Mouse (Mus musculus): ENCODE measurements around the gene Sostdc1.

Sostdc1 gene

GRCm38 (mm10) chr12:36313916-36314315 is at the start of gene Sostdc1:
Gene Sostdc1 (plus strand): TSS chr12:36314139.
- no peak for DNase-seq (ENCODE audit: low spot score in 2 of 2)

GRCm38 (mm10) chr12:36267670-36268246 is 46.2 kb upstream of the Sostdc1 start:
- DNase-seq (ENCODE audit: low spot score in 2 of 2): no peak

- DNase-seq (ENCODE audit: low spot score in 2 of 2): no peak
These were observed 39.1 kb upstream of the Sostdc1 start for GRCm38 (mm10) chr12:36274823-36275222.

DNA sequence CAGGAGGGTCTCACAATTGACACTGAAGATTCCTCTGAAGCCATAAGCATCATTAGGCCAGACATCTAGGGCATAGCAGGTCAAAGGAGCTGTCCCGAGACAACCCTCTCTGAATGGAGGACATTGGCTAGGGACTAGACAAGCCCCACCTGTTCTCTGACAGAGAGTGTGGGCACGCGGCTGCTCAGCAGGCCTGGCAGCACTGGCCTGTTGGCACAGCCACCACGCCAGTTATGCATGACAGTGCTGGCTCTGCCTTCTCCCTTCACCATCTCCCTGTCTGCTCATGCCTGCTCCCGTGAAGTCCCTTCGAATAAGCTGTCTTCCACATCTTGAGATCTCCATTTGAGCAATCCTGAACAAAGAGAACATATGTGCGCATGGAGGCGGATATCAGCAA is 24.3 kb upstream of the Sostdc1 start:
- DNase-seq (ENCODE audit: low spot score in 2 of 2): no peak

GRCm38 (mm10) chr12:36290465-36290864 is 23.5 kb upstream of the Sostdc1 start:
- DNase-seq (ENCODE audit: low spot score in 2 of 2): no peak

DNA sequence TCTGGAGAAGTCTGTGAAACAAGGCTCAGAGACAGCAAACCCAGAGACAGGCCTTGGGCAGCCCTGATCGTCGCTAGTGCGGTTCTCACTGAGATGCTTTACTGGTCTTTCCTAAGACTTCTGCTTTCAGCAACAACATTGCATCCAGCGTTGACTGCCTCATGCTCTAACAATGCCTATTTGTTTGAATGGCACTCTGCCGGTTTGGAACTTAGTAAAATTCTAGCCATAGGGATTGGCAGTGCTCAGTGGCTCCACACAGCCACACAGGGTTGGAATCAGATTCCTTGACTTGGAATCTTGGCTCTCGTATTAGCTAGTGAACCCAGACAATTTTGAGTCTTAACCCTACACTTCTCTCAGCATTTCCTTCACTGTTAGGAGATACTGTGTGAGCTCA is 22.6 kb upstream of the Sostdc1 start:
- no peak for DNase-seq (ENCODE audit: low spot score in 2 of 2)

GRCm38 (mm10) chr12:36302326-36302725 is 11.6 kb upstream of the Sostdc1 start:
- no peak for DNase-seq (ENCODE audit: low spot score in 2 of 2)

- DNase-seq (ENCODE audit: low spot score in 2 of 2): no peak
These were observed 10.9 kb upstream of the Sostdc1 start for GRCm38 (mm10) chr12:36302905-36303642.

DNA sequence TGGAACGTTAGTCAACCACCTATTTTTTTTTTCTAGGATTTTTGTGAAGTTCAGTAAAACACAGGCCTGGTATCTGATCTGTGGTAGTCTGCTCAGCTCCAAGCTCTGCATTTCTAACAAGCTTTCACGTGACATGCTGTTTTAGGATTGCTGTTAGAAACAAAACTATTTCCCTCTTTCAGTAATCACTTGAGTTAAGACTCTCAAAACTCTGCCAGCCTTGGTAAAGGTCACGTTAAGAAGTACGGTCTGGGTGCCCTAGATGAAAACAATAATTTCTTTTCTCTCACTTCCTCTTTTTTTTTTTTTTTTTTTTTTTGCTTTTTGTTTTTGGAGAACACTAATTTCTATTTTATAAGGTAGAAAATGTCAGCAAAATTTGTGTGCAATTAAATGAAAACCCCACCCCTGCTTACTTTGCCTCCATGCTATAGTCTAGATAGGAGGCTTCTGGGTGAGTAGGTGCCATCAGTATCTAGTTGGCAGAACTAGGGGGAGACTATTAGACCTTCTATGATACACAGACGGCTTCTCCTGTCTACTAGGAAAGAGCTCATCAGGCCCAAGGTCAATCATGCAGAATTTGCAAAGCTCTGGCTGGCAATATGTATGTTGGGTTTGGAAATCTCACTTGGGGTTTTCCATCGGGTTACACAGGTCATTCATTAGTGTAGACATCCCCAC is 5.1 kb upstream of the Sostdc1 start:
- DNase-seq (ENCODE audit: low spot score in 2 of 2): peak in 1 of 2 experiments; percentile 13

- no peak for DNase-seq (ENCODE audit: low spot score in 2 of 2)
These were observed 924 bp upstream of the Sostdc1 start for GRCm38 (mm10) chr12:36313015-36313414.

DNA sequence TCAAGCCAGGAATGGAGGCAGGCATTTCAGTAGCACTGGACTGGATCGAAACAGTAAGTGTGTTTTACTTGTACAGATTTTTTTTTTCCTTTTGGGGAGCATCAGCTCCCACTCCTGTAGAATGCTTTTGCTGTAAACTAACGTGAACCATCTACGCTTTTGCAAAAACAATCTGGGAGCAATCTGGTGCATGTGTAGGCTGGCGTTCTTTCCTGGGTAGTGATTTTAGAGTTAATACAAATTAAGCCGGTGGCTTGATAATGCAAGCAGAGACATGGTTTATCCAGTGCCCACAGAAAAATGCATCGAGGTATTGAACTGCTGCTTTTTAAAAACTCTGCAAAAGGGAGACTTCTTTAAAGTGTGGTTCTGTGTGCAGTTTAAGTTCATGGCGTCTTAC is 507 bp downstream of the Sostdc1 start:
- no peak for DNase-seq (ENCODE audit: low spot score in 2 of 2)

DNA sequence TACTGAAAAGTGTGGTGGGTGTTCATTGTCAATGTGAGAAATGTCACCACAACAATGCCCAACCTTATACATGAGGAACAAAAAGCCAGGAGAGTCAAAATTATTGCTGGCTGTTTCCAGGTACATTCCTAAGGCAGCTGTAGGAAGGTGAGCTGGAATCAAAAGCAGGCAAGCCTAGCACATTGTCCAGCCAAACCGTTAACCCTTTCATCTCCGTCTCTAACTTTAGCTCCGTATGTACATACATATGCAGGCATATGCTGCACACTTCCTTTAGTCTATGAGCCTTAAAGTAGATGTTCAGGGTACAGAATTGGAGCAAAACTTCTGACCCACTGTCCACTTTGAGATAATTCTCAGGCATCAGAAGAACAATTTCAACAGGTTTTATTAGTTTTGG is 1.6 kb downstream of the Sostdc1 start:
- no peak for DNase-seq (ENCODE audit: low spot score in 2 of 2)

GRCm38 (mm10) chr12:36316056-36316455 is 2.1 kb downstream of the Sostdc1 start:
- no peak for DNase-seq (ENCODE audit: low spot score in 2 of 2)

- DNase-seq (ENCODE audit: low spot score in 2 of 2): peak; percentile 1 to 38
These were observed 3.3 kb downstream of the Sostdc1 start for GRCm38 (mm10) chr12:36317036-36317819.

DNA sequence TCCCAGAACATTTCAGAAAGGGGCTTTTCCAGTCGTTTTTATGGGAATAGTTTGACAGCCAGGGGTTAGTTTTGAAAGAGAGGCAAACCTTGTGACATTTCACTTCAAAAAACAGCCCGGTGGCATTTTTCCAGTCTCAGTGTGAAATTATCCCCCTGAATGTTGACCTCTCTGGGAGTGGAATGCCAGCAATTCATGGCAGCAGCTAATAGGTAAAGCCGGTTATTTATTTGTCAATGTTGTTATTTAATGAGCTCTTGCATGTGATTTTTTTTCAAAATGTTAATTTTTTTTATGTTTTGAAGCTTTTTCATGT is 3.8 kb downstream of the Sostdc1 start:
- no peak for DNase-seq (ENCODE audit: low spot score in 2 of 2)

DNA sequence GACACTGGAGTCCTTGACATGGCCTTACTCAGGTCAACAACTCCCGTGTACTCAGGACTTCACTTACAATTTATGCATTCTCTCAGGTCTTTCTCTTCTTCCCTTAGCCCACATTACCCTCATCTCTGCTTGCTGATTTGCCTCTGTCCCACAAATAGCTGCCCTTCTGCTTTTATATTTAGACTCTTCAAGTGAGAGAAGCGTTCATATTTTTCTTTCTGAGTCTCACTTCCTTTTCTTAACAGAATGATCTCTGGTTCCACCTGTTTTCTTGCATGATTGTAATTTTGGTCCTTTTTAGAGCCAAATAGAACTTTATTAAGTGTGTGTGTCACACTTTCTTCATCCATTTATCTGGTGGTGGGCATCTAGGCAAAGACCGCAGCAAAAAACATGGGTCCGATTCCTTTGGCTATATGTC is 12.2 kb downstream of the Sostdc1 start:
- peak in 1 of 2 experiments; percentile 23 for DNase-seq (ENCODE audit: low spot score in 2 of 2)

GRCm38 (mm10) chr12:36332676-36333075 is 18.7 kb downstream of the Sostdc1 start:
- no peak for DNase-seq (ENCODE audit: low spot score in 2 of 2)

- no peak for DNase-seq (ENCODE audit: low spot score in 2 of 2)
These were observed 19.9 kb downstream of the Sostdc1 start for GRCm38 (mm10) chr12:36333837-36334281.

GRCm38 (mm10) chr12:36344131-36344530 is 30.2 kb downstream of the Sostdc1 start:
- no peak for DNase-seq (ENCODE audit: low spot score in 2 of 2)

DNA sequence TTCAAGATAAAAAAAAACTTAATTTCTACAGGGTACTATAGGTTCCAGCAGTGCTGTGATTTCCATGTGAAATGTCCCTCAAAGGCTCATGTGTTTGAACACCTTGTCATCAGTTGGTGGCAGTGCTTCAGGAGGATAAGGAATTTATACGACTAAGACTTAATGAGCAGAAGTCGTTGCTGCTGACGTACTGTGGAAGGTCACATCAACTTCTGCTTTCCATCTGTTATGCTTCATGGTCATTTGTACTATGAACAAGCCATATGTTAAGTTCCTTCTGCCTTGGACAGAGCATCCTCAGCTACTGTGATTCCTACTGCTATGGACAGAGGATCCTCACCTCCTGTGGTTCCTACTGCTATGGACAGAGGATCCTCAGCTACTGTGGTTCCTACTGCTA is 46.1 kb downstream of the Sostdc1 start:
- DNase-seq (ENCODE audit: low spot score in 2 of 2): no peak

DNA sequence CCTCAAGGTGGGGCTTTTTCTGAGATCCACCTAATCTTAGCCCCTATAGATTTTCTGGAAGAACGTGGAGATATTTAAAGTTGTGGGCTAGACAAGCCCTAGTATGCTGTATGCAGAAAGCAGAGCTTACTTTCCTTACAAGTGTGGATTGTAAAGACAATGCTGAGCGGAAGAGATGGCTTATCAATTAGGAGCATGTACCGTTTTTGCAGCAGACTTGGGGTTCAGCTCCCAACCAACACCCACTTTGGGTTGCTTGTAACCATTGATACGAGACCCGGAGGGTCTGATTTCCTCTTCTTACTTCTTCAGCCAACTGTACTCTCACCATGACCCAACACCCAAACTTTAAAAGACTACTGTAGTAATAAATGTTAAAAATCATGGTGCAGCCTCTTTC is 46.8 kb downstream of the Sostdc1 start:
- DNase-seq (ENCODE audit: low spot score in 2 of 2): no peak

DNA sequence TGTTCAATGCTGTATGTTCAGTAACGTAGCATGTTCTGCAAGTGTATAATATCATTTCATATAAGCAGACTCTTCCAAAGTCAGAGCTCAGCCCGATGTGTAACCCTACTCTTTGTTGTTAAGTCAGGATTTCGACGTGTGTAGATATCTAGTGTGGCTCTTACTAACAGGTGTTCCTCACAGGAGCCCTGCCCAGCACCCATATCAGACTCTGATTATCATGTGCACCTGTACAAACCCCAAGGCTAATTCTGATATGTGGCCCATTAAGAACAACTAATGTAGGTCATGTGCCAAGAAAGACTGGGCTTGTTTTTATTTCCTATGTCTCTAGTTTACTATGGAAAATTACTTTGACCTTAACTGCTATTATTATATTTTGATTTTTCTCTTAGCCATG is 50.1 kb downstream of the Sostdc1 start:
- no peak for DNase-seq (ENCODE audit: low spot score in 2 of 2)

Data from natural killer cell, adult 2 months (primary cell).